ENCODE assay signal across 20 mouse cellular contexts in the genomic region with DNA sequence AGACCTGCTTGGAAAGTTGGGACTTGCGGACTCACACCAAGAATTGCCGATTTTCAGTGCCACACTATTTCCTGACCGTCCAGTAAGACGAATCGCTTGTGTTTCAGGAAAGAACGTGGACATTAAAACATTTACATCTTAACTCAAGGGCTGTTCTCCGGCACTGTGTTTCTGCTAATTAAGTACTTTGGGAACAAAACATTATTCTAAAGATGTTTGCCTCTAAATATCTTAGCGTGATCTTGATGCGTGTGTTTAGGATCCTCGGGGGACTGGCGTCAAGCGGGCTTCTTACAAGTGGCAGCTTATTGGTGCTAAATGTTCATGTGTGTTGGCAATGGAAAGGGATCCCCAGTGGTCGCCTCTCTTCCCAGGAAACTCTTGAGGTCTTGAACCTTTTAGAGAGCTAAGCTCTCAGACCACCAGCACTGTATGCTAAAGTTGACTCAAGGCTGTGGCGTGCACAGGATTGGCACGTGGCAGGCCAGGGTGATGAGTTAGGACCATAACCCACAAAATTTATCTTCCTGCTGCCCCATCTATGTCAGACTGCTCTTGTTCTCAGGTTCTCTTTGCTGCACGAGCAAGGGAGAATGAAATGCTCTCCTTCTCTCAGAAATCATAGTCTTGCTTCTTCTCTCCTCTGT. TPM values are rescaled to one million over a fixed set of nuclear protein-coding genes. Genes with fewer than 3 reads are reported as not detected.
DNase-seq lines count a peak whose midpoint lies in the region; ATAC-seq and TF ChIP-seq lines count a peak whose summit lies in the region.
"Had no signal": no experiment of that assay in that cellular context is flagged by ENCODE, and none has a peak within 500 bp of the region (broad histone marks: within the 10 kb centered on the region; RNA-seq: fewer than 3 reads in every experiment).

No protein-coding gene starts in this region.

- ATAC-seq in neural tube, embryonic 12.5 days (ENCODE audit: low FRiP score, low read depth), result no peak
- ATAC-seq in intestine, postnatal 0 days, result no peak
- no peak for ATAC-seq in heart, embryonic 11.5 days (replicated peaks; ENCODE audit: insufficient number of reproducible peaks, low FRiP score, low TSS enrichment)
- ATAC-seq: forebrain, embryonic 15.5 days; lung, postnatal 0 days had no signal

- WGBS in neural tube, embryonic 12.5 days, result 95% methylated on average over 16 of the region's 16 CpGs
- WGBS in intestine, postnatal 0 days, result 81% methylated on average over 16 of the region's 16 CpGs
- 94% methylated on average over 16 of the region's 16 CpGs for WGBS in heart, embryonic 11.5 days (ENCODE audit: insufficient replicate concordance)

- no peak for DNase-seq in layer of hippocampus, adult 2 months (ENCODE audit: low spot score in 2 of 2)
- no peak for DNase-seq in layer of hippocampus, adult 8-10 months (ENCODE audit: low spot score in 2 of 2)
- DNase-seq in neural tube, embryonic 10.5 days (ENCODE audit: extremely low spot score, low spot score), result no peak
- DNase-seq in lung, postnatal 36 days, result no peak
- DNase-seq: cerebellum, adult 8-10 months; heart, postnatal 4 days; kidney, adult 8-10 months; kidney, postnatal 25 days; right cerebral cortex, adult 18-20 months; thymus, adult 2 months had no signal

- H3K9me3 ChIP-seq in neural tube, embryonic 12.5 days, result no peaks in the 10 kb centered on the region
- no peaks in the 10 kb centered on the region for H3K9me3 ChIP-seq in intestine, postnatal 0 days (ENCODE audit: control insufficient read depth)
- H3K9me3 ChIP-seq in heart, embryonic 11.5 days (replicated peaks; ENCODE audit: control insufficient read depth, low read length), result no peaks in the 10 kb centered on the region
- H3K9me3 ChIP-seq: embryonic facial prominence, embryonic 15.5 days; forebrain, embryonic 15.5 days; G1E; megakaryocyte, embryonic 14.5 days had no signal

- peak overlapping the region; percentile 81; the same call in 1 of the 2 replicates for H3K4me3 ChIP-seq in layer of hippocampus, adult 2 months
- H3K4me3 ChIP-seq in neural tube, embryonic 12.5 days, result no peak overlapping the region
- H3K4me3 ChIP-seq in intestine, postnatal 0 days (ENCODE audit: low read depth, low read length), result no peak overlapping the region
- no peak overlapping the region for H3K4me3 ChIP-seq in heart, embryonic 11.5 days (ENCODE audit: low read depth, low read length)

- no peak overlapping the region for H3K27ac ChIP-seq in layer of hippocampus, adult 2 months
- H3K27ac ChIP-seq in neural tube, embryonic 12.5 days, result no peak overlapping the region
- no peak overlapping the region; the same call in 1 of the 2 replicates for H3K27ac ChIP-seq in intestine, postnatal 0 days (ENCODE audit: low read depth, low read length)
- H3K27ac ChIP-seq in heart, embryonic 11.5 days (ENCODE audit: low read depth, low read length), result no peak overlapping the region
- H3K27ac ChIP-seq: embryonic facial prominence, embryonic 15.5 days; forebrain, embryonic 15.5 days had no signal

- H3K9ac ChIP-seq in neural tube, embryonic 12.5 days, result no peak overlapping the region
- H3K9ac ChIP-seq in intestine, postnatal 0 days (ENCODE audit: low read depth, low read length), result no peak overlapping the region
- no peak overlapping the region for H3K9ac ChIP-seq in heart, embryonic 11.5 days (ENCODE audit: low read depth, low read length)
- H3K9ac ChIP-seq: embryonic facial prominence, embryonic 15.5 days; forebrain, embryonic 15.5 days had no signal

- no peak for TF ChIP-seq CTCF in layer of hippocampus, adult 2 months (conservative IDR thresholded peaks at IDR 0.05)
- no peak for TF ChIP-seq CTCF in intestine, postnatal 0 days (IDR thresholded peaks at IDR 0.05; ENCODE audit: low read depth)

- 0 out of 2 replicates have a peak, but pooled peaks cover 7% of the 10 kb centered on the region for H3K27me3 ChIP-seq in neural tube, embryonic 12.5 days (replicated peaks)
- H3K27me3 ChIP-seq in intestine, postnatal 0 days (replicated peaks; ENCODE audit: control insufficient read depth, insufficient read depth, low read length), result peaks cover 8% of the 10 kb centered on the region; the same call in 1 of the 2 replicates
- H3K27me3 ChIP-seq in heart, embryonic 11.5 days (ENCODE audit: control insufficient read depth, insufficient read depth, low read length), result peaks cover 17% of the 10 kb centered on the region
- H3K27me3 ChIP-seq: forebrain, embryonic 15.5 days had no signal

- H3K4me2 ChIP-seq in neural tube, embryonic 12.5 days (replicated peaks), result peak overlapping the region; percentile 91
- H3K4me2 ChIP-seq in intestine, postnatal 0 days (replicated peaks; ENCODE audit: low read depth), result peak overlapping the region; percentile 92
- no peak overlapping the region for H3K4me2 ChIP-seq in heart, embryonic 11.5 days

- H3K4me1 ChIP-seq in neural tube, embryonic 12.5 days, result peaks cover 14% of the 10 kb centered on the region
- H3K4me1 ChIP-seq in intestine, postnatal 0 days (replicated peaks; ENCODE audit: control insufficient read depth, insufficient read depth, low read length), result peaks cover 6% of the 10 kb centered on the region
- peaks cover 9% of the 10 kb centered on the region for H3K4me1 ChIP-seq in heart, embryonic 11.5 days (ENCODE audit: control insufficient read depth, insufficient read depth, low read length)

- peaks cover 3% of the 10 kb centered on the region; the same call in 1 of the 2 replicates for H3K36me3 ChIP-seq in neural tube, embryonic 12.5 days
- no peaks in the 10 kb centered on the region for H3K36me3 ChIP-seq in intestine, postnatal 0 days (ENCODE audit: control insufficient read depth, insufficient read depth)
- no peaks in the 10 kb centered on the region for H3K36me3 ChIP-seq in heart, embryonic 11.5 days (ENCODE audit: control insufficient read depth, insufficient read depth, low read length)
- H3K36me3 ChIP-seq: embryonic facial prominence, embryonic 15.5 days; forebrain, embryonic 15.5 days had no signal

RNA-seq across cellular contexts. Expression of gene Atxn7l1, which starts 2.2 kb away (rescaled TPM):
- 10 to 100 TPM; 62.0 to 62.9 TPM for total RNA-seq in layer of hippocampus, adult 2 months (2021)
- 10 to 100 TPM; 56.9 to 65.7 (median 60.7) TPM for total RNA-seq in layer of hippocampus, adult 8-10 months (2022)
- polyA plus RNA-seq in neural tube, embryonic 12.5 days (2016; fragmentation: Nextera tagmentation; extraction: Ambion mirVana), result 13.4 and 16.6 TPM in 2 replicates
- 8.2 and 9.0 TPM in 2 replicates for polyA plus RNA-seq in intestine, postnatal 0 days (2015; fragmentation: Nextera tagmentation; extraction: Ambion mirVana)
- polyA plus RNA-seq in heart, embryonic 11.5 days (2014; fragmentation: Nextera tagmentation; extraction: Ambion mirVana), result 15.6 and 18.7 TPM in 2 replicates

RNA-seq across cellular contexts. Expression of gene Cdhr3, which starts 57.0 kb away (rescaled TPM):
- total RNA-seq in layer of hippocampus, adult 2 months (2021), result 1 to 10 TPM; 2.1 to 2.7 TPM
- total RNA-seq in layer of hippocampus, adult 8-10 months (2022), result 1 to 10 TPM; 1.8 to 2.7 (median 2.3) TPM
- polyA plus RNA-seq in neural tube, embryonic 12.5 days (2016; fragmentation: Nextera tagmentation; extraction: Ambion mirVana), result 0.06 and 0.22 TPM in 2 replicates
- 0.10 TPM in 1 of 2 replicates, not detected in the other for polyA plus RNA-seq in intestine, postnatal 0 days (2015; fragmentation: Nextera tagmentation; extraction: Ambion mirVana)
- polyA plus RNA-seq in heart, embryonic 11.5 days (2014; fragmentation: Nextera tagmentation; extraction: Ambion mirVana), result not detected in 2 replicates
- total RNA-seq: heart, postnatal 4 days; liver, adult 2 months had no signal
- polyA plus RNA-seq: G1E; liver, adult 2 months; small intestine, adult 2 months had no signal
